Mouse (Mus musculus) forebrain, embryonic 15.5 days (tissue): ENCODE measurements around the gene AI837181. TPM values are rescaled to one million over a fixed set of nuclear protein-coding genes. Genes with fewer than 3 reads are reported as not detected.
A peak's percentile ranks its signal among the peaks of the same experiment; 100 is the strongest.

ENCODE experiments used
- ATAC-seq: fragments of 200-750 bp; cut with Nextera tagmentation; replicated peaks from 2 replicates; pipeline ENCODE4 v1.8.0; 2017; ENCODE audit warnings: mild to moderate bottlenecking, moderate TSS enrichment, moderate library complexity
- H3K27ac ChIP-seq: fragments of 300-500 bp; sonication (generic); replicated peaks from 2 replicates; pipeline ENCODE4 v1.5.1; 2015; ENCODE audit warnings: mild to moderate bottlenecking, inconsistent platforms
- H3K27me3 ChIP-seq: fragments of 300-500 bp; sonication (generic); 2 replicates; pipeline ENCODE4 v1.6.1; 2015; ENCODE audit warnings: inconsistent platforms
- H3K36me3 ChIP-seq: fragments of 300-500 bp; sonication (generic); 2 replicates; pipeline ENCODE4 v1.6.1; 2015; ENCODE audit warnings: mild to moderate bottlenecking, inconsistent platforms
- H3K4me1 ChIP-seq: fragments of 300-500 bp; sonication (generic); 2 replicates; pipeline ENCODE4 v1.6.1; 2015; ENCODE audit warnings: inconsistent platforms
- H3K4me2 ChIP-seq: fragments of 300-500 bp; sonication (generic); replicated peaks from 2 replicates; pipeline ENCODE4 v1.6.1; 2015; ENCODE audit warnings: mild to moderate bottlenecking, inconsistent platforms
- H3K4me3 ChIP-seq: fragments of 300-500 bp; sonication (generic); 2 replicates; pipeline ENCODE4 v1.5.1; 2015; ENCODE audit warnings: mild to moderate bottlenecking, inconsistent platforms
- H3K9ac ChIP-seq: fragments of 300-500 bp; sonication (generic); replicated peaks from 2 replicates; pipeline ENCODE4 v1.6.1; 2015; ENCODE audit warnings: mild to moderate bottlenecking, inconsistent platforms
- H3K9me3 ChIP-seq: fragments of 300-500 bp; sonication (generic); 2 replicates; pipeline ENCODE4 v1.6.1; 2016; ENCODE audit warnings: inconsistent platforms
- WGBS: fragments of 180-500 bp; shearing (Covaris S2); methylation state at CpG from one replicate; pipeline ENCODE4 v1.1.7; 2015; ENCODE audit warnings: mixed read lengths; 5-methylcytosine and 5-hydroxymethylcytosine counted together
- polyA plus RNA-seq: library from polyadenylated mRNA; unstranded; fragments of >200 nt; fragmentation: Nextera tagmentation; extraction: Ambion mirVana; gene quantifications from 2 replicates; pipeline ENCODE4 v1.2.1, GENCODE M21; 2015

Gene AI837181
- polyA plus RNA-seq, 1 experiment from 2014 or later = 66.5 TPM

DNA sequence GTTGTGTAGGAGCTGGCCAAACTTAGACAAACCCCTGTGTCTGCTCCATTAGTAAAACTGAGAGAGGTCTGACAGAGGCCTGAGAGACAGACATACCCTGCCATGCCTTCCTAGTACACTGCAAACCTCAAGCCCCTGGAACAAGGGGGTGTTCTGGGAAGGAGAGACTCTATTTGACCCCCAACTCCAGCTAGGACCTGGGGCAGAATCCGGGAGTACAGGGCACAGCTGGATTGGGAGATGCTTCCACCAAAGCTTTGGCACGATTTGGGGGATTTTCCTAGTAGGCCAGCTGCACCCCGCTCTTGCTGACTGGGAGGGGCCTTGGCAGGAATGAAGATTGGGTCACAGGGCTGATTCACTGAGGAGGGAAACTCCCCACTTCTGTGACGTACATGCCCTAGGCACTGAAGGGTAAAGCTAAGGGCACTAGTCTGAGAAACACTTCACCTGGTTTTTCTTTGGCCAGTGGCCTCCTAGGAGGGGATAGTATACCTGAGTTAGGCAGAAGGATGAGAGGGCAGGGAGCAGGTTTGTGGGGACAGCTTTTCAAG, 7.0 kb downstream of the AI837181 start:
- 74% methylated on average over 4 of the region's 4 CpGs for WGBS
- no peak for ATAC-seq
- H3K4me2 ChIP-seq = no peak overlapping the region
- peaks cover 9% of the 10 kb centered on the region for H3K4me1 ChIP-seq
- peaks cover 5% of the 10 kb centered on the region; the same call in 1 of the 2 replicates for H3K36me3 ChIP-seq
- 0 out of 2 replicates have a peak, but pooled peaks cover 3% of the 10 kb centered on the region for H3K27me3 ChIP-seq
- H3K9me3 ChIP-seq = no peaks in the 10 kb centered on the region
- no peak overlapping the region for H3K9ac ChIP-seq
- H3K4me3 ChIP-seq = no peak overlapping the region
- H3K27ac ChIP-seq = no peak overlapping the region

DNA sequence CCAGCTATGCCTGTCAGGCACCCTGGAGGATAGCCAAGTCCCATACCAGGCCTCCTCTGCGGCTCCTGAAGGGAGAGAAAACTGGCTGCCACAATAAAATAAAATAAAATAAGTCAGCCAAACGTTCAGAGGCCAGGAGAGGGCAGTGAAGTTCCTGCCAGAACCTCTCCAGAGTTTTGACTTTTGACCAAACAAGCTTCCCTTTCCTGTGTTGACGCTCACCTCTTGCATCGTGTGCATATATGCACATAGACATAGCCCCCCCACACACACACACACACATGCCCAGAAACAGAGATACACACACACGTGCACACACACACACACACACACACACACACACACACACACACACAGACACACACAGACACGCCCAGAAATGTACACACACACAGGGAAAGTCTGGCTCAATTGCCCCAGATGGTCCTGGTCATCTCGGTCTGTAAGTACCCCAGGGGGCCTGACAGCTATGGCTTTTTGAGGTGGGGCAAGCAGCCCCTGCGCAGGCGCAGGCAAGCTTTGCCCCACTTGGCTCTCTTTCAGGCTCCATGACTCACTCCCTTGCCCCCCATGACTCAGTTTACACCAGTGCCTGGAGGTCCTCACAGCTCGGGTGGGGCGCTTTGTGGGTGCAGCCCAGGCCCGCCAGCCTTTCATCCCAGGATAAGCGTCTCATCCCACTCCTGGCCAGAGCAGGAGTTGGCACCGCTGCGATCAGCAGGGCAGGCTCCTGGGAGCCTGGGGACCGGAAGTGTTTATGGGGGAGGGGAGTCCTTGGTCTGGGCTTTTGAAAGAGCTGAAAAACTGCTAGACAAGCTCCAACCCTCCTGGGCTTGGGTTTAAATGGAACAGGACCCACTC, 8.3 kb downstream of the AI837181 start:
- peak overlapping the region; percentile 6; the same call in 1 of the 2 replicates for H3K27ac ChIP-seq
- H3K9me3 ChIP-seq = no peaks in the 10 kb centered on the region
- no peaks in the 10 kb centered on the region for H3K36me3 ChIP-seq
- H3K4me1 ChIP-seq = peaks cover 5% of the 10 kb centered on the region
- H3K27me3 ChIP-seq = 0 out of 2 replicates have a peak, but pooled peaks cover 3% of the 10 kb centered on the region
- WGBS = 14% methylated on average over 16 of the region's 16 CpGs
- peak overlapping the region; percentile 40 for H3K4me2 ChIP-seq
- peak overlapping the region; percentile 9; the same call in 1 of the 2 replicates for H3K4me3 ChIP-seq
- no peak overlapping the region for H3K9ac ChIP-seq
- no peak for ATAC-seq

DNA sequence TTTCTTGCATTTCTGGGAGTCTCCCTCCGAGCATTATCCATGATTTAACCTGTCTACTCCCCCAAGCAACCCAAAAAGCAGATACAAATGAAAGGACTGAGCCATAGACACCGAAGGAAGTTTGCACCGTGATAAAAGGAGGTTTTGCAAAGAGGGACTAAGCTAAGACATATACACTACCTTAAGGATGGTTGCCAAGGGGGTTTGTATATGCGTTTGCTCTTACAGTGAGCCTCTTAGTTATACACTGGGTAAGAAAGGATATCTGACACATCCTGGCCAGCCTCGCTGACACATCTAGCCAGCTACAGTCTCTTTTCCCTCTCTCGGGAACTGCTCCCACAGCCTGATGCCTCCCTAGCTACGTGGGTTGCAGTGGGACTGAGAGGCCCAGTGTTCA, 9.0 kb downstream of the AI837181 start:
- ATAC-seq = no peak

DNA sequence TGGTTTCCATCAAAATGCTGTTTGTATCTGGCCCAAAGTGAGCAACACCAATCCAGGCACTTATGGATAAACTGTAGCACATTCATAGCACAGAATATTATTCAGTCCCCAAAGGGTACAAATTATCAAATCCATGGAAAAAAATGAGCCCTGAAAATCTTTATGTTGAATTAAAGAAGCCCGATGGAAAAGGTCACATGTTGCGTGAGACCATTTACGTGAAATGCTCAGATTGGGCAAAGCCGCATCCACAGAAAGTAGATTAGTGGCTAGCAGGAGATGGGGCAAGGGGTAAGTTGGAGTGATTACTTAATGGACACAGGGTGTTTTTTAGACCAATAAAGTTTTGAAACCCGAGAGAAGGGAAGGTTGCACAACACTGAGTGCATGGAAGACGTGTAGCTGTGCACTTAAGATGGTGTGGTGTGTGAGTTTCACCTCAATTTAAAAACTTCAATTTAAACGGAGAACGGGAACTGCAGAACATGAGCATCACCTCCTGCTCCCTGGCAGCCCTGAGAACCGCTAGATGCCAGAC, 19.5 kb downstream of the AI837181 start:
- H3K27ac ChIP-seq = no peak overlapping the region
- no peak for ATAC-seq
- H3K4me2 ChIP-seq = no peak overlapping the region
- 68% methylated on average over 9 of the region's 9 CpGs for WGBS
- no peaks in the 10 kb centered on the region for H3K36me3 ChIP-seq
- no peak overlapping the region for H3K4me3 ChIP-seq
- no peak overlapping the region for H3K9ac ChIP-seq
- no peaks in the 10 kb centered on the region for H3K9me3 ChIP-seq
- H3K27me3 ChIP-seq = peaks cover 42% of the 10 kb centered on the region
- H3K4me1 ChIP-seq = peaks cover 18% of the 10 kb centered on the region

More for the DNA sequence above, 9.0 kb downstream of the AI837181 start:
- 73% methylated on average over 7 of the region's 7 CpGs for WGBS
- peaks cover 5% of the 10 kb centered on the region for H3K4me1 ChIP-seq
- no peak overlapping the region for H3K27ac ChIP-seq
- H3K36me3 ChIP-seq = no peaks in the 10 kb centered on the region
- no peak overlapping the region for H3K9ac ChIP-seq
- no peak overlapping the region for H3K4me2 ChIP-seq
- no peak overlapping the region for H3K4me3 ChIP-seq
- H3K9me3 ChIP-seq = no peaks in the 10 kb centered on the region
- 0 out of 2 replicates have a peak, but pooled peaks cover 3% of the 10 kb centered on the region for H3K27me3 ChIP-seq

DNA sequence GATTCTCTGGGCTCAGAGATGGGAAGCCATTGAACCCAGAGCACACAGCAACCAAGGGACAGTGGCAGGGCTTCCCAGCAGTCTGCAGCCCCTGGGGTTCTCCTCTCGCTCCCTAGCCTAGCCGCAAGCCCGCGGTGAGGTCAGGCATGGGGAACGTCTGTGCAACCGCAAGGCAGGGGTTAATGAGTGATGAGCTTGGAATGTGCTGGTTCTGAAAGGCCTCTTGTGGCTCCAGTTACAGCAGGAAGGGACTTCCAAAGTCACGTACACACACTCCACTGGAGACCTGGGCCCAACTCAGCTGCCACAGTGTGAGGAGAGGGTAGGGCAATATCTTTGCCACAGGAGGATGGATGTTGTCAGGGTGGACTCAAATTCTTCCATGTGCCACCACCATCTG, 20.0 kb downstream of the AI837181 start:
- Histone ChIP-seq H3K27ac (no peak overlapping the region), H3K36me3 (no peaks in the 10 kb centered on the region), H3K9me3 (no peaks in the 10 kb centered on the region), H3K4me3 (no peak overlapping the region), H3K9ac (no peak overlapping the region), H3K4me1 (peaks cover 18% of the 10 kb centered on the region), H3K27me3 (peaks cover 47% of the 10 kb centered on the region), H3K4me2 (no peak overlapping the region)
- WGBS = 49% methylated on average over 7 of the region's 7 CpGs
- ATAC-seq = no peak

DNA sequence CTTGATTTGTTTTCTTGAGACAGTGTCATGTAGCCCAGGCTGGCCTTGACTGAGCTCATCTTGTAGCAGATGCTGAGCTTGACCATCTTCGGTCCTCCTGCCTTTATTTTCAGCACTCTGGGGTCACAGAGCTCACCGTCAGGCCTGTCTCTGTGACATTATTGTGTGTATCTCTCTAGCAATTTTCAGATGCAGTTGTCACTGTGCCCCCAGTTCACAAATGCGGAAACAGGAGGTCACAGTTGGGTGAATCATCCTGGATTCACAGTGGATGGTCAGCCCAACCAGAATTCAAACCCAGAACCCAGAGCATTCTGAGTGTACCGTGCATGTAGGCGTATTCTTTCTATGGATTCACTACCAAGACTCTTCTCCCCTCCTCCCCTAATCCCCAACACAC, 20.8 kb downstream of the AI837181 start:
- peaks cover 18% of the 10 kb centered on the region for H3K4me1 ChIP-seq
- no peak overlapping the region for H3K27ac ChIP-seq
- no peak overlapping the region for H3K9ac ChIP-seq
- H3K36me3 ChIP-seq = no peaks in the 10 kb centered on the region
- WGBS = 90% methylated on average over 5 of the region's 5 CpGs
- peaks cover 54% of the 10 kb centered on the region for H3K27me3 ChIP-seq
- no peak overlapping the region for H3K4me3 ChIP-seq
- ATAC-seq = no peak
- no peak overlapping the region for H3K4me2 ChIP-seq
- no peaks in the 10 kb centered on the region for H3K9me3 ChIP-seq

DNA sequence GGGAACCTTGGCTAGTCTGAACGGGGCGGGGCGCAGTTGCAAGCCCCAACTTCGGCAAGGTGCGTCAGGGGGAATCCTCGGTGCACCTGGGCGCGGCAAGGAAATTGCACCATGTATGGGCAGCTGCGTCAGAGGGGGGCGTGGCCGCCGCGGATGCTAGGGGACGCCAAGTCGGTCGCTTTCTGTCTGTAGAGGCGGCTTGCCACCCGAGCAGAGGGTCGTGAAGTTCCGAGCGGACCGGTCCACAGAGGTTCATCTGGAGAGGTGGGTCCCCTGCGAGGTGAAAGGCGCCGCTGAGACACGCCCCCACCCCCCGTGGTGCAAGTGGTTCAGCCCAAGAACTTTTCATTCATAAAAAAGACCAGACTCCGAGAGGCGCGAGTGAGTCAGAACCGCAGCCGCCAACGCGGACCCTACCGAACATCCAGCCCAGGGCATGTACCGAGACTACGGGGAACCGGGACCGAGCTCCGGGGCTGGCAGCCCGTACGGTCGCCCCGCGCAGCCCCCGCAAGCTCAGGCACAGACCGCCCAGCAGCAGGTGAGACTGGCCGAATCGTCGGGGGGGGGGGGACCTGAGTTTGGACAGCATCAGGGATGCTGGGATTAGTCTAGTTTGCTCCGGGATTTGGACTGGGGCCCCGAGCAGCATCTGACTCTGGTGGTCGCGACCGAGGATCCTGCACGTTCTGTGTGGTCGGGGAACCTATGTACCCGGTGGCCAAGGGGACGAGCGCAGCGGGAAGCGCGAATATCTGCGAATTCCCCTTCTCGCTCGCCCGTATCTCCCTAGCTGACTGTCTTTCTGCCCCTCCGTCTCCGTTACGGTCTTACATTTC, 22.8 kb downstream of the AI837181 start, which contains the start of gene Fosl1:
Fosl1 (plus strand) TSS at position 33 of the 839 bp plus-strand sequence.
- peak within 1 kb of the TSS; percentile 38 for H3K9ac ChIP-seq
- H3K36me3 ChIP-seq = no peaks in the 10 kb centered on the region
- 2% methylated on average over 69 of the region's 70 CpGs for WGBS
- H3K4me1 ChIP-seq = peaks cover 18% of the 10 kb centered on the region
- peaks cover 54% of the 10 kb centered on the region for H3K27me3 ChIP-seq
- H3K4me3 ChIP-seq = peak within 1 kb of the TSS; percentile 52
- H3K27ac ChIP-seq = no peak within 1 kb of the TSS
- peak; percentile 73 for ATAC-seq
- H3K4me2 ChIP-seq = peak within 1 kb of the TSS; percentile 96
- no peaks in the 10 kb centered on the region for H3K9me3 ChIP-seq

DNA sequence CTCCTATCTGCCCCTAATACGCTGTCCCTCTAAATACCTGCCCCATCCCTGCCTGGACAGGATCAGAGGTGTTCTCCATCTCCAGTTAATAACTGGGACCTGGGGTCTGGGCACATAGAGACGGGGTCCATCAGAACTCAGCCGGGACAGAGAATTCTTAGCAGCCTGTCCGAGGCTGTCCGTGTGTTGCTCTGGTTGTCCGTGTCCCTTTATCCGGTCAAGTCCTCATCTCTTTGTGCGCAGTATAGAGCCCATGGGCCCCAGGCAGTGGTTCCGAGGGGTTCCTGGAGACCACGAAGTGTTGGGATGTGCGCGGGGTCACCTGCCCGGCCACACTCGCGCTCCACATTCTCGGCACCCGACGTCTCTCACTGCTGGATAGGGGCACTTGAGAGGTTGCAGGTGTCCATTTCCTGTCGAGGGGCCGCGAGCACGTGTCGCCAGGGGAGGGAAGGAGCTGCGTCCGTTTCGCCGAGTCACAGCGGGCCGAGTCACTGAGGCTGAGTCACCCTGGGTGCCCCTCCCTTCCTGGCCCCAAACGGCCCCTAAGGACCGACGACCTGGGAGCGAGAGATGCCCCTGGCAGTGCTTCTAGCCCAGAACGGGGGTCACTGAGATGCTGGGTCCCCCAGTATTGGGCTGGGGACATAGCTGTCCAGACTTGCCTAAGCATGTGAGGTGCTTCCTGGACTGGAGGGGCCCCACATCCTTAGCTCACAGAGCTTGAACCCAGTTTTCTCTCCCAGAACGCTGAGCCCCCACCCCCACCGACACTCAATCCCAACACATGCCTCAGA, 23.6 kb downstream of the AI837181 start:
- H3K4me3 ChIP-seq = peak overlapping the region; percentile 52
- peaks cover 54% of the 10 kb centered on the region for H3K27me3 ChIP-seq
- H3K27ac ChIP-seq = no peak overlapping the region
- peaks cover 18% of the 10 kb centered on the region for H3K4me1 ChIP-seq
- WGBS = 9% methylated on average over 36 of the region's 36 CpGs
- ATAC-seq = no peak
- no peak overlapping the region for H3K9ac ChIP-seq
- H3K9me3 ChIP-seq = no peaks in the 10 kb centered on the region
- H3K4me2 ChIP-seq = peak overlapping the region; percentile 96
- no peaks in the 10 kb centered on the region for H3K36me3 ChIP-seq

DNA sequence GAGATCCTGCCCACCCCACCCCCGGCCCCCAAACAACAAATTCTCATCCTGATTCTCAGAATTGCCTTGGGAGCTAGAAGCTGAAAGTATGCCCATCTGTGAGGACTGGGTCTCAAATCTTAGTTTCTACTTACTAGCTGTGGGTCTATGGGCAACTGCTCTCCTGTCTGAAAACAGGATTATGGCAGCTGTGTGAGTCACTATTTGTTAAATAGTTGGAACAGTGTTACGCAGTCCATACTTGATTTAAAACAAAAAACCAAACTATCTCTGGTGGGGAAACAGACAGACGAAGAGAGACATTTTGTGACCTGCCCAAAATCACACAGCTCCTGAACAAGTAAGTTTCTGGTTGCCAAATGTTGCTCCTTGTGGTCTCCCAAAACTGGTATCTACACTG, 24.7 kb downstream of the AI837181 start:
- Histone ChIP-seq H3K27me3 (peaks cover 52% of the 10 kb centered on the region), H3K4me2 (no peak overlapping the region)
- ATAC-seq = no peak

DNA sequence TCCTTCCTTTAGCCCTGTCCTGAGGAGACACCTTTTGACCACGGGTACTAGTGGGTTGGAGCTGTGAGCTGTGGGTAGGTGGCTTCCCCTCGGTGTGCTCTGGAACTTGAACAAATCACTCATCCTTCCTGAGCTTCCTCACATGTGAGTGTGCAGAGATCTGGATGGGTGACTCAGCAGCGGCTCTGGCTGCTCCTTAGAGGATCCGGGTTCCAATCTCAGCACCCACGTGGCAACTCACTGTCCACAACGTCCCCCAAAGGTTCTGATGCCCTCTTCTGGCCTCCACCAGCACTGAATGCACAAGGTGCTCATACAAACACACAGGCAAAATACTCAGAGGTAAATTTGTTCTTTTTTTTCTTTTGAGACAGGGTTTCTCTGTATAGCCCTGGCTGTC, 26.8 kb downstream of the AI837181 start:
- peaks cover 39% of the 10 kb centered on the region for H3K27me3 ChIP-seq
- 84% methylated on average over 6 of the region's 6 CpGs for WGBS
- H3K4me2 ChIP-seq = no peak overlapping the region

More for the DNA sequence above, 24.7 kb downstream of the AI837181 start:
- Histone ChIP-seq H3K36me3 (0 out of 2 replicates have a peak, but pooled peaks cover 3% of the 10 kb centered on the region), H3K9ac (no peak overlapping the region), H3K4me3 (no peak overlapping the region), H3K9me3 (no peaks in the 10 kb centered on the region), H3K4me1 (peaks cover 20% of the 10 kb centered on the region), H3K27ac (no peak overlapping the region)
- 82% methylated on average over 3 of the region's 3 CpGs for WGBS

DNA sequence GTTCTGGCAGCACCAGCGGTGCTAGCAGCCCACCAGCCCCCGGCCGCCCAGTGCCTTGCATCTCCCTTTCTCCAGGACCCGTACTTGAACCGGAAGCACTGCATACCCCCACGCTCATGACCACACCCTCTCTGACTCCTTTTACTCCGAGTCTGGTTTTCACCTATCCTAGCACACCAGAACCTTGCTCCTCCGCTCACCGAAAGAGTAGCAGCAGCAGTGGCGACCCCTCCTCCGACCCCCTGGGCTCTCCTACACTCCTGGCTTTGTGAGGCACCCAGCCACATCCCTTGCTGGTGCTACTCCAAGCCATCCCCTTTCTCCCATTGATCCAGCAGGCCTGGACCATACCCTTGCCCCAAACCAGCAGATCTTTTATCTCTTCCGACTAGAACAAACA, 30.1 kb downstream of the AI837181 start:
- no peak for ATAC-seq
- no peaks in the 10 kb centered on the region for H3K9me3 ChIP-seq
- 76% methylated on average over 12 of the region's 12 CpGs for WGBS
- H3K27ac ChIP-seq = no peak overlapping the region
- peaks cover 35% of the 10 kb centered on the region for H3K4me1 ChIP-seq
- H3K36me3 ChIP-seq = 0 out of 2 replicates have a peak, but pooled peaks cover 3% of the 10 kb centered on the region
- H3K9ac ChIP-seq = peak overlapping the region; percentile 68; the same call in 1 of the 2 replicates
- H3K4me2 ChIP-seq = peak overlapping the region; percentile 94
- 0 out of 2 replicates have a peak overlapping the region, but pooled peaks have one; percentile 59 for H3K4me3 ChIP-seq
- H3K27me3 ChIP-seq = peaks cover 15% of the 10 kb centered on the region

More for the DNA sequence above, 26.8 kb downstream of the AI837181 start:
- no peak overlapping the region for H3K9ac ChIP-seq
- no peaks in the 10 kb centered on the region for H3K9me3 ChIP-seq
- ATAC-seq = no peak
- no peak overlapping the region for H3K27ac ChIP-seq
- H3K36me3 ChIP-seq = 0 out of 2 replicates have a peak, but pooled peaks cover 3% of the 10 kb centered on the region
- peaks cover 39% of the 10 kb centered on the region for H3K4me1 ChIP-seq
- H3K4me3 ChIP-seq = no peak overlapping the region
